ENCODE assay signal across 14 mouse cellular contexts in genomic region chr10:98292140-98292539, GRCm38 (mm10).
DNase-seq lines count a peak whose midpoint lies in the region; ATAC-seq and TF ChIP-seq lines count a peak whose summit lies in the region.
"Had no signal": no experiment of that assay in that cellular context is flagged by ENCODE, and none has a peak within 500 bp of the region (broad histone marks: within the 10 kb centered on the region; RNA-seq: fewer than 3 reads in every experiment).

No protein-coding gene starts in this region.

- H3K9ac ChIP-seq in intestine, embryonic 15.5 days = no peak overlapping the region
- no peak overlapping the region for H3K9ac ChIP-seq in intestine, postnatal 0 days (ENCODE audit: low read depth, low read length)
- no peak overlapping the region for H3K9ac ChIP-seq in stomach, embryonic 15.5 days
- no peak overlapping the region for H3K9ac ChIP-seq in stomach, postnatal 0 days (ENCODE audit: low read length)
- no peak overlapping the region for H3K9ac ChIP-seq in heart, embryonic 14.5 days (ENCODE audit: low read length)
- H3K9ac ChIP-seq: forebrain, postnatal 0 days; hindbrain, embryonic 14.5 days; neural tube, embryonic 12.5 days had no signal

- DNase-seq in stomach, postnatal 0 days (ENCODE audit: low spot score) = no peak
- no peak for DNase-seq in left cerebral cortex, postnatal 10 days (ENCODE audit: extremely low spot score in 1 of 2, low spot score in 2 of 2)
- no peak for DNase-seq in spleen, adult 18-20 months
- DNase-seq: forebrain, postnatal 0 days; kidney, adult 2 months; liver had no signal

- TF ChIP-seq CTCF in intestine, postnatal 0 days (IDR thresholded peaks at IDR 0.05; ENCODE audit: low read depth) = no peak
- no peak for TF ChIP-seq CTCF in stomach, postnatal 0 days (IDR thresholded peaks at IDR 0.05; ENCODE audit: low read depth)

- no peaks in the 10 kb centered on the region for H3K36me3 ChIP-seq in intestine, embryonic 15.5 days
- no peaks in the 10 kb centered on the region for H3K36me3 ChIP-seq in intestine, postnatal 0 days (ENCODE audit: control insufficient read depth, insufficient read depth)
- no peaks in the 10 kb centered on the region for H3K36me3 ChIP-seq in stomach, embryonic 15.5 days
- no peaks in the 10 kb centered on the region for H3K36me3 ChIP-seq in stomach, postnatal 0 days (ENCODE audit: control insufficient read depth, insufficient read depth, low read length)
- no peaks in the 10 kb centered on the region for H3K36me3 ChIP-seq in heart, embryonic 14.5 days (ENCODE audit: control insufficient read depth, insufficient read depth, low read length)
- H3K36me3 ChIP-seq: neural tube, embryonic 12.5 days had no signal

- ATAC-seq in intestine, embryonic 15.5 days = peak; percentile 61; the same call in 1 of the 2 replicates
- ATAC-seq in intestine, postnatal 0 days = no peak
- ATAC-seq in stomach, embryonic 15.5 days (ENCODE audit: insufficient read depth, low FRiP score, low read depth) = peak; percentile 66; the same call in 1 of the 2 replicates
- ATAC-seq in stomach, postnatal 0 days (ENCODE audit: low FRiP score, low TSS enrichment) = no peak
- ATAC-seq in heart, embryonic 14.5 days (ENCODE audit: insufficient number of reproducible peaks, insufficient read depth, low FRiP score, low read depth) = no peak; the same call in 1 of the 2 replicates
- ATAC-seq: forebrain, postnatal 0 days; Patski had no signal

- WGBS in intestine, embryonic 15.5 days = 26% methylated on average over 2 of the region's 2 CpGs
- WGBS in intestine, postnatal 0 days = 21% methylated on average over 2 of the region's 2 CpGs
- 26% methylated on average over 2 of the region's 2 CpGs for WGBS in stomach, embryonic 15.5 days
- WGBS in stomach, postnatal 0 days = 23% methylated on average over 2 of the region's 2 CpGs
- WGBS in heart, embryonic 14.5 days = 5% methylated on average over 2 of the region's 2 CpGs

- intact Hi-C loops in left cerebral cortex, postnatal 10 days (cut with DNase I) = no loop called here

- no peak overlapping the region for H3K27ac ChIP-seq in intestine, embryonic 15.5 days
- H3K27ac ChIP-seq in intestine, postnatal 0 days (ENCODE audit: low read depth, low read length) = no peak overlapping the region
- peak overlapping the region; percentile 11 for H3K27ac ChIP-seq in stomach, embryonic 15.5 days
- H3K27ac ChIP-seq in stomach, postnatal 0 days (replicated peaks) = no peak overlapping the region
- H3K27ac ChIP-seq in heart, embryonic 14.5 days (replicated peaks in 1 of 2; ENCODE audit: control insufficient read depth in 1 of 2, insufficient read depth in 1 of 2, low read depth in 2 of 2, low read length in 2 of 2) = peak overlapping the region; percentile 22 to 35; a peak in 1 of 4 replicates
- H3K27ac ChIP-seq: hindbrain, embryonic 14.5 days; neural tube, embryonic 12.5 days had no signal

- H3K4me2 ChIP-seq in intestine, embryonic 15.5 days (replicated peaks) = no peak overlapping the region
- no peak overlapping the region for H3K4me2 ChIP-seq in intestine, postnatal 0 days (replicated peaks; ENCODE audit: low read depth)
- H3K4me2 ChIP-seq in stomach, embryonic 15.5 days = no peak overlapping the region
- H3K4me2 ChIP-seq in stomach, postnatal 0 days (replicated peaks; ENCODE audit: low read depth) = no peak overlapping the region
- peak overlapping the region; percentile 30; the same call in 1 of the 2 replicates for H3K4me2 ChIP-seq in heart, embryonic 14.5 days (ENCODE audit: low read length)
- H3K4me2 ChIP-seq: hindbrain, embryonic 14.5 days; neural tube, embryonic 12.5 days had no signal

- TF ChIP-seq EP300 in stomach, postnatal 0 days (optimal IDR thresholded peaks at IDR 0.05) = no peak

- no peaks in the 10 kb centered on the region for H3K4me1 ChIP-seq in intestine, embryonic 15.5 days (replicated peaks)
- H3K4me1 ChIP-seq in intestine, postnatal 0 days (replicated peaks; ENCODE audit: control insufficient read depth, insufficient read depth, low read length) = no peaks in the 10 kb centered on the region
- no peaks in the 10 kb centered on the region for H3K4me1 ChIP-seq in stomach, embryonic 15.5 days
- no peaks in the 10 kb centered on the region for H3K4me1 ChIP-seq in stomach, postnatal 0 days (replicated peaks; ENCODE audit: control insufficient read depth, insufficient read depth)
- H3K4me1 ChIP-seq in heart, embryonic 14.5 days (ENCODE audit: control insufficient read depth in 2 of 2, insufficient read depth in 2 of 2, low read length in 2 of 2) = peaks cover 2 to 12% of the 10 kb centered on the region in 2 experiments; a peak in 2 of 4 replicates
- H3K4me1 ChIP-seq: neural tube, embryonic 12.5 days had no signal

- H3K27me3 ChIP-seq in intestine, embryonic 15.5 days (replicated peaks) = no peaks in the 10 kb centered on the region
- no peaks in the 10 kb centered on the region for H3K27me3 ChIP-seq in intestine, postnatal 0 days (replicated peaks; ENCODE audit: control insufficient read depth, insufficient read depth, low read length)
- H3K27me3 ChIP-seq in stomach, embryonic 15.5 days (replicated peaks) = no peaks in the 10 kb centered on the region
- H3K27me3 ChIP-seq in stomach, postnatal 0 days (ENCODE audit: control insufficient read depth, insufficient read depth, low read length) = no peaks in the 10 kb centered on the region
- H3K27me3 ChIP-seq in heart, embryonic 14.5 days (ENCODE audit: control insufficient read depth, insufficient read depth, low read length) = no peaks in the 10 kb centered on the region
- H3K27me3 ChIP-seq: neural tube, embryonic 12.5 days had no signal

- no peaks in the 10 kb centered on the region for H3K9me3 ChIP-seq in intestine, embryonic 15.5 days
- no peaks in the 10 kb centered on the region for H3K9me3 ChIP-seq in intestine, postnatal 0 days (ENCODE audit: control insufficient read depth)
- H3K9me3 ChIP-seq in stomach, embryonic 15.5 days = no peaks in the 10 kb centered on the region
- no peaks in the 10 kb centered on the region for H3K9me3 ChIP-seq in stomach, postnatal 0 days (ENCODE audit: control insufficient read depth, low read length)
- H3K9me3 ChIP-seq in heart, embryonic 14.5 days (ENCODE audit: control insufficient read depth, low read length) = no peaks in the 10 kb centered on the region
- H3K9me3 ChIP-seq: neural tube, embryonic 12.5 days had no signal

- no peak overlapping the region for H3K4me3 ChIP-seq in intestine, embryonic 15.5 days (replicated peaks)
- H3K4me3 ChIP-seq in intestine, postnatal 0 days (ENCODE audit: low read depth, low read length) = no peak overlapping the region
- no peak overlapping the region for H3K4me3 ChIP-seq in stomach, embryonic 15.5 days (replicated peaks)
- no peak overlapping the region for H3K4me3 ChIP-seq in stomach, postnatal 0 days (ENCODE audit: low read depth, low read length)
- H3K4me3 ChIP-seq in heart, embryonic 14.5 days (ENCODE audit: control insufficient read depth in 1 of 2, insufficient read depth in 1 of 2, low read depth in 1 of 2, low read length in 2 of 2) = no peak overlapping the region
- H3K4me3 ChIP-seq: erythroblast, embryonic 14.5 days; neural tube, embryonic 12.5 days had no signal

Comparison
In these comparisons a context has a peak if more than half of its experiments do, and no peak if none do; other contexts are left out.
1. ATAC-seq: peak in intestine, embryonic 15.5 days (single experiment) and stomach, embryonic 15.5 days (single experiment); none in intestine, postnatal 0 days (single experiment), stomach, postnatal 0 days (single experiment) and heart, embryonic 14.5 days (single experiment).
2. H3K27ac ChIP-seq: peak in stomach, embryonic 15.5 days (single experiment) and heart, embryonic 14.5 days (2 of 2); none in intestine, embryonic 15.5 days (single experiment), intestine, postnatal 0 days (single experiment) and stomach, postnatal 0 days (single experiment).